Mouse (Mus musculus) embryonic facial prominence, embryonic 14.5 days (tissue): ENCODE measurements around the gene Camk1d. TPM values are rescaled to one million over a fixed set of nuclear protein-coding genes. Genes with fewer than 3 reads are reported as not detected.

Experiments
- ATAC-seq: fragments of 200-750 bp; cut with Nextera tagmentation; 2 replicates; pipeline ENCODE4 v1.8.0; 2017; ENCODE audit warnings: low read depth, moderate number of reproducible peaks, moderate TSS enrichment
- DNase-seq: peaks from one replicate; pipeline ENCODE4 v3.0.0-alpha.2; 2015; ENCODE audit warnings: low spot score
- H3K27ac ChIP-seq: fragments of 300-500 bp; sonication (generic); replicated peaks from 2 replicates; pipeline ENCODE4 v1.5.1; 2014; ENCODE audit warnings: low read depth, mild to moderate bottlenecking, low read length, moderate library complexity
- H3K27me3 ChIP-seq: fragments of 300-500 bp; sonication (generic); replicated peaks from 2 replicates; pipeline ENCODE4 v1.6.1; 2014; ENCODE audit warnings: low read length; ENCODE audit not compliant: control insufficient read depth, insufficient read depth
- H3K36me3 ChIP-seq: fragments of 300-500 bp; sonication (generic); 2 replicates; pipeline ENCODE4 v1.6.1; 2014; ENCODE audit warnings: low read length, mixed read lengths; ENCODE audit not compliant: control insufficient read depth, insufficient read depth
- H3K4me1 ChIP-seq: fragments of 300-500 bp; sonication (generic); 2 replicates; pipeline ENCODE4 v1.6.1; 2014; ENCODE audit warnings: antibody characterized with exemption, low read length; ENCODE audit not compliant: control insufficient read depth, insufficient read depth
- H3K4me2 ChIP-seq: fragments of 300-500 bp; sonication (generic); 2 replicates; pipeline ENCODE4 v1.6.1; 2014; ENCODE audit warnings: low read depth, mild to moderate bottlenecking, low read length, moderate library complexity, mixed read lengths
- H3K4me3 ChIP-seq: fragments of 300-500 bp; sonication (generic); 2 replicates; pipeline ENCODE4 v1.5.1; 2014; ENCODE audit warnings: low read depth, mild to moderate bottlenecking, low read length
- H3K9ac ChIP-seq: fragments of 300-500 bp; sonication (generic); 2 replicates; pipeline ENCODE4 v1.6.1; 2014; ENCODE audit warnings: low read depth, mild to moderate bottlenecking, low read length, moderate library complexity, mixed read lengths
- H3K9me3 ChIP-seq: fragments of 300-500 bp; sonication (generic); 2 replicates; pipeline ENCODE4 v1.6.1; 2016; ENCODE audit warnings: low read length; ENCODE audit not compliant: control insufficient read depth
- WGBS: fragments of 180-500 bp; shearing (Covaris S2); extraction: QIAGEN DNeasy Blood & Tissue Kit; methylation state at CpG from one replicate; pipeline ENCODE4 v1.1.7; 2014; 5-methylcytosine and 5-hydroxymethylcytosine counted together
- polyA plus RNA-seq: library from polyadenylated mRNA; unstranded; fragments of >200 nt; fragmentation: Nextera tagmentation; extraction: Ambion mirVana; gene quantifications from 2 replicates; pipeline ENCODE4 v1.2.1, GENCODE M21; 2014

Gene Camk1d
- polyA plus RNA-seq, 1 experiment from 2014 or later, result 6.2 TPM

DNA sequence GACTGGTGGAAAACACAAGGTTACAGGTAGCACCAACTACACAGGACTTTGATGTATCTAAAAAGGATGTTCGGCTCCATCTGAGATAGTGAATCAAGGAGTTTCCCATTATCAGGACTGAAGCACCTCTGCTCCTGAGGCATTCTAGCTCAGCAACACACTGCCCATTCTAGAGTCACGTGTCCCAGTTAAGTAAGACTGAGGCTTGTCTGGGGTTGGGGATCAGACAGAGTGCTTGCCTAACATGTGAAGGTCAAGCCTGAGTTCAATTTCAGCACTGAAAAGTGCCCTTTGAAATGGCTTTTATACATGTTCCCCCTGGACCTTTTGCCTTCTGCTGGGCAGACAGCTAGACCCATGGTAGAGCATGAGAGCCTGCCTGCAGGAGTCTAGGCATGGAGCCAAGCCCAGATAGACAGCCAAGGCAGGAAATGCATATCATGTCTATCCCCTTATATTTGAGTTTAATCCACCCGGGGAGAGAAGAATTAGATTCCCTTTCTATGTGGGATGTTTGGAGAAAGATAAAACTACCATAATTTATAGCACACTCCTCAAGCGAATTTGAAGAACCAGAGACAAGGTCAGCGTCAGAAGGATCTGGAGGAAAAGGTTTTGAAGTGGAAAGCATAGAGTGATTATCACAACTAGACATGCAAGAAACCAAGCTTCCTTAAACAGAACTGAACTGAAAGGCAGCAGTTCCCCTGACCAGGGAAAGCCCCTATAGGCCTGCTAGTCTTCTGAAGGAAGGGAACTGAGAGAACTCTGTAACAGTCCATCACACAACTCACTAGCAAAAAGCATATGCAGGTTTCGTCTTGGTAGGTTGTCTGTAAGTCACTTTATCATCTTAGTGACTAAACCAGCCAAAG lies 296.9 kb downstream of the Camk1d start:
- Histone ChIP-seq H3K36me3 (no peaks in the 10 kb centered on the region), H3K9me3 (no peaks in the 10 kb centered on the region), H3K9ac (no peak overlapping the region), H3K4me1 (peaks cover 4% of the 10 kb centered on the region; the same call in 1 of the 2 replicates), H3K27ac (no peak overlapping the region), H3K27me3 (no peaks in the 10 kb centered on the region), H3K4me2 (no peak overlapping the region), H3K4me3 (no peak overlapping the region)
- DNase-seq (peak; percentile 79), ATAC-seq (no peak)
- WGBS, result 58% methylated on average over 6 of the region's 6 CpGs

DNA sequence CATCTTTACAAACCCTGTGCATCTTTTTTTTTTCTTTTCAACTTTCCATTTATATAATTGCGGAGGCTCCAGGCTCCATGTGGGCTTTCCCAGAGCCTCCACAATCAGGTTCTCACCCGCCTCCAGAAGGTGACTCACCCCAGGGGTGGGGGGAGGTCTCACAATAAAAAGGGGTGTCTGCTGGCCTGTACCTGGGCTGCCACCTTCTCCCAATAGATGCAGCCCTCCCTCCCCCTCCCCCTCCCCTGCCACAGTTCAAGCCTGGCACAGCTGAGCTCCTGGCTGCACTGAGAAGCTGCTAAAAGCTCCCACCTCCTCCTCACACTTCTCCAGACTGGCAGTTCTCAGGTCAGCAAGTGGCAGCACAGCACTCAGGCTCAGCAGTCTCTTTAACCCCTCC lies 302.5 kb downstream of the Camk1d start:
- Histone ChIP-seq H3K27ac (no peak overlapping the region), H3K4me1 (no peaks in the 10 kb centered on the region), H3K4me2 (no peak overlapping the region), H3K36me3 (no peaks in the 10 kb centered on the region), H3K9me3 (no peaks in the 10 kb centered on the region), H3K4me3 (no peak overlapping the region), H3K9ac (no peak overlapping the region), H3K27me3 (no peaks in the 10 kb centered on the region)
- WGBS, result 62% methylated on average over 2 of the region's 2 CpGs
- DNase-seq (no peak), ATAC-seq (0 out of 2 replicates have a peak, but pooled peaks have one; percentile 37)

DNA sequence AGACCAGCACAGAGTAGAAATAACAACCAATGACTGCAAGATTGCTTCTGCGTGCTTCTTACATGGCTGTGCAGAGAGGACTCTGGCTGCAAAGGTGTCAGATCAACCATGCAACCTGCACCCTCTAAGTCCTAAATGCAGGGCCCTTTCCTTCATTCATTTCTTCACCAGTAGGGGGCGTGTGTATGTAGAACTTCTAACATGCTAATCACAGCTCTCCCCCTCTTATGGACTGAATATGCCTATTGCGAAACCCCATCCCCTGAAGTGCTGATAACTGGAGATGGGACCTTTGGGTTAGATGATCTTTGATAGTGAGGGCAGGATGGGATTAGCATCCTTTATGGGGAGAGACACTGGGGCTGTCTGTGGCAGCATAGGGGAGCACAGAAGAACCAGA lies 310.5 kb downstream of the Camk1d start:
- WGBS, result 63% methylated on average over 3 of the region's 3 CpGs
- DNase-seq (peak; percentile 29), ATAC-seq (no peak)
- no peaks in the 10 kb centered on the region for H3K9me3 ChIP-seq
- no peak overlapping the region for H3K4me3 ChIP-seq
- H3K9ac ChIP-seq, result no peak overlapping the region
- H3K27me3 ChIP-seq, result no peaks in the 10 kb centered on the region
- H3K36me3 ChIP-seq, result no peaks in the 10 kb centered on the region
- H3K4me2 ChIP-seq, result no peak overlapping the region
- no peaks in the 10 kb centered on the region for H3K4me1 ChIP-seq
- no peak overlapping the region for H3K27ac ChIP-seq

DNA sequence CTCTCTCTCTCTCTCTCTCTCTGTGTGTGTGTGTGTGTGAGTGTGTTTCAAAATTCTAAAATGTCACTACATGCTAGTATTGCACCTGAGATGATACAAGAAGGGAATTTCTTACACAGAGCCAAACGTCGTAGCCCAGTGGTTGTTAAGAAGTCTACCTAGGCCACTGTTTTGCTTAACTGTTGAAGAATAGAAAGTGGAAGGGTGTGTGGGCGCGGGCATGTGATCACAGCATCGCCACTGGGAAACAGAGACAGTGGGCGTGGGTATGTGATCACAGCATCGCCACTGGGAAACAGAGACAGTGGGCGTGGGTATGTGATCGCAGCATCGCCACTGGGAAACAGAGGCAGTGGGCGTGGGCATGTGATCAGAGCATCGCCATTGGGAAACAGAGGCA lies 312.3 kb downstream of the Camk1d start:
- Histone ChIP-seq H3K4me1 (no peaks in the 10 kb centered on the region), H3K4me2 (no peak overlapping the region), H3K4me3 (no peak overlapping the region), H3K9ac (no peak overlapping the region), H3K36me3 (no peaks in the 10 kb centered on the region), H3K9me3 (no peaks in the 10 kb centered on the region), H3K27me3 (no peaks in the 10 kb centered on the region), H3K27ac (no peak overlapping the region)
- 91% methylated on average over 12 of the region's 12 CpGs for WGBS
- ATAC-seq (no peak), DNase-seq (no peak)

DNA sequence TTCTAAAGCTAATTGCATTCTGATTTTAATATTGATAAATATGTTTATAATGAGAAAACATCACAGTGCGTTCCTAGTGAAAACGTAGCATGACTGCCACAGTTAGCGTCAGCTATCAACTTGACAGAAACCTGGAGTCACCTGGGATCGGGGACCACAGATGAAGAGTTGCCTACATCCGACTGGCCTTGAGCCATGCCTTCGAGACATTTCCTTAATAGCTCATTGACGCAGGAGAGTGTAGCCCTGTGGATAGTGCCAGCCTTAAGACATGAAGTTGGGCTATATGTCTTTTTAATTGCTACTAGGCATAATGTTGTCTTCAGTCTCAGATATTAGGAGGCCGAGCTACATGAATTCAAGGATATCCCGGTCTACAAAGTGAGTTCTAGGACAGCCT lies 315.8 kb downstream of the Camk1d start:
- Histone ChIP-seq H3K36me3 (no peaks in the 10 kb centered on the region), H3K4me3 (no peak overlapping the region), H3K27ac (no peak overlapping the region), H3K4me2 (no peak overlapping the region), H3K9me3 (no peaks in the 10 kb centered on the region), H3K27me3 (no peaks in the 10 kb centered on the region), H3K9ac (no peak overlapping the region), H3K4me1 (no peaks in the 10 kb centered on the region)
- DNase-seq (no peak), ATAC-seq (no peak)
- 86% methylated on average over 9 of the region's 9 CpGs for WGBS

DNA sequence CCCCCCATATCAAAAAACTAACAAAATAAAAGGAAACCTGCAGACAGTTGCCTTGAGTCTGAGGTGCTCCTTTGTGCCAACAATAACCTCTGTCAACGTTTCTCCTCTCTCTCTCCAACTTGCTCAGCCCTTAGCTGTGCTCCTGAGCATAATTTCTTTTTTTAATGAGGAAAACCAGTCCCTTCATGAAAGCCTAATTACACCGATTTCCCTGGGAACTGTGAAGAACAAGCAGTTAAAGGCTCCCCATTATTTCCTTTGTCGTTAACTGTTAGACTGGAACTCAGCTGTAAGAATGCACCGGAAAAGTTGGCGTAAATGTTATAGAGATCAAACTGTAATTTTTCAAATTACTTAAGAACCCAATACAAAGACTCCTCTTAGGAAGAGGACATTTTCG lies 316.3 kb downstream of the Camk1d start:
- DNase-seq (peak; percentile 41), ATAC-seq (peak; percentile 72)
- H3K36me3 ChIP-seq, result no peaks in the 10 kb centered on the region
- no peaks in the 10 kb centered on the region for H3K27me3 ChIP-seq
- H3K9me3 ChIP-seq, result no peaks in the 10 kb centered on the region
- no peak overlapping the region for H3K4me2 ChIP-seq
- H3K27ac ChIP-seq, result no peak overlapping the region
- no peak overlapping the region for H3K9ac ChIP-seq
- no peaks in the 10 kb centered on the region for H3K4me1 ChIP-seq
- no peak overlapping the region for H3K4me3 ChIP-seq
- 58% methylated on average over 6 of the region's 6 CpGs for WGBS

DNA sequence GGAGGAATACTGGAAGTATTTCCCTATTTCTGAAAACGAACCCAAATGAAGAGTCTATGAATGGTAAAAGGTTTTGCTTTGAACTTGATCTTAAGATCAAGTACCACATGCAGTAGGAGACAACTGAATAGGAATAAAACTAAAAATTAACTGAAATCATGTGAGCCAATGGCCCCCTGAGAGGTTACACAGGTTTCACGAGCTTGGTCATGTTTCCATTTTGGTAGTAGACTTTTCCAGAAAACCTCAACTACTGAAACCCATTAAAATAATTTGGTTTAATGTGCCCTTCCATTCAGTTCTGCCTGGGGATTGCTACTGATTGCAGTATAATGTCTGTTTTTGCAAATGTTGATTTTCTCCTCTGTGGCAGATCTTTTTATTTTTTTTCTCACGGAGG lies 316.8 kb downstream of the Camk1d start:
- ATAC-seq (no peak), DNase-seq (no peak)
- H3K4me1 ChIP-seq, result no peaks in the 10 kb centered on the region
- no peak overlapping the region for H3K4me2 ChIP-seq
- H3K4me3 ChIP-seq, result no peak overlapping the region
- H3K9ac ChIP-seq, result no peak overlapping the region
- 37% methylated on average over 3 of the region's 3 CpGs for WGBS
- no peaks in the 10 kb centered on the region for H3K36me3 ChIP-seq
- no peaks in the 10 kb centered on the region for H3K9me3 ChIP-seq
- no peak overlapping the region for H3K27ac ChIP-seq
- no peaks in the 10 kb centered on the region for H3K27me3 ChIP-seq

DNA sequence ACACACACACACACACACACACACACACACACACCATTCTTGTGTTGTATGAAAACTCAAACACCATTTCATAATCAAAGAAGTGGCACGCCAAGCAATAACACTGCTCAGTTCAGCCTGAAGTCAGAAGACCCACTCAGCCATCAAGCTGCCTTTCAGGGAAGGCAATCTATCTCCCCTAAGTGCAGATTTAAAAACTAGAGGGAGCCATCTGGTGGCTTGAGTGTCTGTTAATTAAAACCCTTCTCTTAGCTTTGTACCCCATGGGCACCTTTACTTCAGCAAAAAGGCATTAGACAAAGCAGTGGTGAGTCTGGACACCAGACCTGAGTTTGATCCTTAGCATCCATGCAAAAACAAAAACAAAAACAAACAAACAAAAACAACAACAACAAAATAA lies 317.9 kb downstream of the Camk1d start:
- H3K27ac ChIP-seq, result no peak overlapping the region
- no peak overlapping the region for H3K4me2 ChIP-seq
- WGBS, result 67% methylated on average over 1 of the region's 1 CpGs
- H3K4me3 ChIP-seq, result no peak overlapping the region
- H3K9ac ChIP-seq, result no peak overlapping the region
- no peaks in the 10 kb centered on the region for H3K27me3 ChIP-seq
- ATAC-seq (no peak), DNase-seq (peak; percentile 52)
- H3K4me1 ChIP-seq, result no peaks in the 10 kb centered on the region
- H3K9me3 ChIP-seq, result no peaks in the 10 kb centered on the region
- no peaks in the 10 kb centered on the region for H3K36me3 ChIP-seq

DNA sequence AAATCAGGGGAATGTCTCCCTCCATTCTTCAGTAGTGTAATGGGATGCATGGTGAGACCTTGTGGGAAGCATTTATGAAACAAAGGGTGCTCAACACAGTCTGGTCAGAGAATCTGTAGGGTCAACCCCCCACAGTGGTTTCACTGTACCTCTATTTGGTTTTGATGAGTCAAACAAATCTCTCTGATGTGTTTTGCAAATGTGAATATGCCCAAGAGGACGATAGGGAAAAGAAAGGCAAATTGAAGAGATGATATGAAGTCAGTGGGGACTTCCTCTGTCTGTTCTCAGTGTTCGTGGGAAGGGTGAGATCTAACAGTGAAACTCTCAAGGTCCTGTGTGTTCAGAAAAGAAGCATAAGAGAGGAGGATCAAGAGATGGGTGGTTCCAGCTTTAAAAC lies 318.4 kb downstream of the Camk1d start:
- no peaks in the 10 kb centered on the region for H3K36me3 ChIP-seq
- no peak overlapping the region for H3K9ac ChIP-seq
- no peak for DNase-seq
- H3K9me3 ChIP-seq, result no peaks in the 10 kb centered on the region
- H3K27me3 ChIP-seq, result no peaks in the 10 kb centered on the region
- no peak overlapping the region for H3K4me2 ChIP-seq
- no peak for ATAC-seq
- H3K4me3 ChIP-seq, result no peak overlapping the region
- H3K27ac ChIP-seq, result no peak overlapping the region
- no peaks in the 10 kb centered on the region for H3K4me1 ChIP-seq
- WGBS, result 61% methylated on average over 2 of the region's 2 CpGs
